Mouse (Mus musculus): Measurements from ENCODE around the gene L3mbtl1. TPM values are rescaled to one million over a fixed set of nuclear protein-coding genes. Genes with fewer than 3 reads are reported as not detected.
A peak's percentile ranks its signal among the peaks of the same experiment; 100 is the strongest.
"Not testable (repeated sequence)": the region's sequence is repeated elsewhere in the genome, so short reads cannot be mapped to it uniquely, and the experiment has no call there.

L3mbtl1 gene
- 10 to 100 TPM; 29.6 to 35.0 TPM for total RNA-seq (2021)

- DNase-seq (ENCODE audit: extremely low spot score in 1 of 2, low spot score in 2 of 2) = peak in 1 of 2 experiments; percentile 71
- intact Hi-C loops (cut with DNase I) = no loop called here
Measured at GRCm38 (mm10) chr2:162943148-162943846, at the start of gene L3mbtl1. L3mbtl1 (plus strand) TSS chr2:162943472.

- intact Hi-C loops (cut with DNase I); DNase-seq (ENCODE audit: extremely low spot score in 1 of 2, low spot score in 2 of 2): not testable (repeated sequence)
Measured at GRCm38 (mm10) chr2:162899256-162899655, 44.0 kb upstream of the L3mbtl1 start.

GRCm38 (mm10) chr2:162899880-162900589 lies 43.2 kb upstream of the L3mbtl1 start:
- DNase-seq (ENCODE audit: extremely low spot score in 1 of 2, low spot score in 2 of 2) = no peak

GRCm38 (mm10) chr2:162900590-162900916 lies 42.7 kb upstream of the L3mbtl1 start:
- no peak for DNase-seq (ENCODE audit: extremely low spot score in 1 of 2, low spot score in 2 of 2)
- intact Hi-C loops (cut with DNase I) = no loop called here

More at GRCm38 (mm10) chr2:162899880-162900589, 43.2 kb upstream of the L3mbtl1 start:
- intact Hi-C loops (cut with DNase I) = no loop called here

- intact Hi-C loops (cut with DNase I) = no loop called here
- no peak for DNase-seq (ENCODE audit: extremely low spot score in 1 of 2, low spot score in 2 of 2)
Measured at GRCm38 (mm10) chr2:162905902-162906301, 37.4 kb upstream of the L3mbtl1 start.

GRCm38 (mm10) chr2:162908052-162908491 lies 35.2 kb upstream of the L3mbtl1 start:
- intact Hi-C loops (cut with DNase I) = no loop called here
- no peak for DNase-seq (ENCODE audit: extremely low spot score in 1 of 2, low spot score in 2 of 2)

- intact Hi-C loops (cut with DNase I) = loop anchor here (5.0 kb wide), 1 partner anchor 252 kb away; the partner anchor contains the start of gene Ptprt
- peak in 1 of 2 experiments; percentile 8 for DNase-seq (ENCODE audit: extremely low spot score in 1 of 2, low spot score in 2 of 2)
Measured at GRCm38 (mm10) chr2:162914040-162914439, 29.2 kb upstream of the L3mbtl1 start.

- DNase-seq (ENCODE audit: extremely low spot score in 1 of 2, low spot score in 2 of 2) = peak in 1 of 2 experiments; percentile 14
- intact Hi-C loops (cut with DNase I) = loop anchor here (5.0 kb wide), 1 partner anchor 252 kb away; the partner anchor contains the start of gene Ptprt
Measured at GRCm38 (mm10) chr2:162914519-162914918, 28.8 kb upstream of the L3mbtl1 start.

- intact Hi-C loops (cut with DNase I) = loop anchor here (5.0 kb wide), 2 partner anchors 412 to 482 kb away; no protein-coding TSS in a partner anchor
Measured at GRCm38 (mm10) chr2:162919926-162920325, 23.3 kb upstream of the L3mbtl1 start.

GRCm38 (mm10) chr2:162922183-162922582 lies 21.1 kb upstream of the L3mbtl1 start:
- intact Hi-C loops (cut with DNase I) = loop anchor here (5.0 kb wide), 2 partner anchors 410 to 480 kb away; no protein-coding TSS in a partner anchor
- peak in 1 of 2 experiments; percentile 44 for DNase-seq (ENCODE audit: extremely low spot score in 1 of 2, low spot score in 2 of 2)

More at GRCm38 (mm10) chr2:162919926-162920325, 23.3 kb upstream of the L3mbtl1 start:
- DNase-seq (ENCODE audit: extremely low spot score in 1 of 2, low spot score in 2 of 2) = peak in 1 of 2 experiments; percentile 9

GRCm38 (mm10) chr2:162922834-162923233 lies 20.4 kb upstream of the L3mbtl1 start:
- DNase-seq (ENCODE audit: extremely low spot score in 1 of 2, low spot score in 2 of 2) = peak in 1 of 2 experiments; percentile 18
- intact Hi-C loops (cut with DNase I) = loop anchor here (5.0 kb wide), 2 partner anchors 409 to 479 kb away; no protein-coding TSS in a partner anchor

GRCm38 (mm10) chr2:162924126-162924525 lies 19.1 kb upstream of the L3mbtl1 start:
- no peak for DNase-seq (ENCODE audit: extremely low spot score in 1 of 2, low spot score in 2 of 2)
- intact Hi-C loops (cut with DNase I) = loop anchor here (5.0 kb wide), 2 partner anchors 408 to 478 kb away; no protein-coding TSS in a partner anchor

- no peak for DNase-seq (ENCODE audit: extremely low spot score in 1 of 2, low spot score in 2 of 2)
- intact Hi-C loops (cut with DNase I) = loop anchor here (2.0 kb wide), 1 partner anchor 89 kb away; the partner anchor contains the start of gene Ift52
Measured at GRCm38 (mm10) chr2:162927918-162928585, 15.2 kb upstream of the L3mbtl1 start.

- intact Hi-C loops (cut with DNase I) = no loop called here
- DNase-seq (ENCODE audit: extremely low spot score in 1 of 2, low spot score in 2 of 2) = no peak
Measured at GRCm38 (mm10) chr2:162929704-162930103, 13.6 kb upstream of the L3mbtl1 start.

GRCm38 (mm10) chr2:162930516-162931122 lies 12.7 kb upstream of the L3mbtl1 start:
- intact Hi-C loops (cut with DNase I) = no loop called here
- no peak for DNase-seq (ENCODE audit: extremely low spot score in 1 of 2, low spot score in 2 of 2)

GRCm38 (mm10) chr2:162931123-162931673 lies 12.1 kb upstream of the L3mbtl1 start, which contains the start of gene Srsf6:
Srsf6 (plus strand) TSS chr2:162931528.
- intact Hi-C loops (cut with DNase I) = no loop called here
- peak; percentile 88 to 94 for DNase-seq (ENCODE audit: extremely low spot score in 1 of 2, low spot score in 2 of 2)

- peak; percentile 46 to 83 for DNase-seq (ENCODE audit: extremely low spot score in 1 of 2, low spot score in 2 of 2)
- intact Hi-C loops (cut with DNase I) = no loop called here
Measured at GRCm38 (mm10) chr2:162931674-162932650, 11.3 kb upstream of the L3mbtl1 start.

Data from left cerebral cortex, postnatal 10 days (tissue).